Mouse (Mus musculus): ENCODE measurements around the gene Gsdma2.
"Not testable (repeated sequence)": the region's sequence is repeated elsewhere in the genome, so short reads cannot be mapped to it uniquely, and the experiment has no call there.

The Gsdma2 gene

GRCm38 (mm10) chr11:98671284-98671815 lies 24.8 kb downstream of the Gsdma2 start:
- DNase-seq: no peak

- DNase-seq: no peak
Measured at GRCm38 (mm10) chr11:98671857-98672256, 25.3 kb downstream of the Gsdma2 start.

- no peak for DNase-seq
Measured at GRCm38 (mm10) chr11:98672482-98672881, 25.9 kb downstream of the Gsdma2 start.

GRCm38 (mm10) chr11:98673136-98673535 lies 26.6 kb downstream of the Gsdma2 start:
- peak; percentile 50 for DNase-seq

GRCm38 (mm10) chr11:98675829-98676363 lies 29.3 kb downstream of the Gsdma2 start:
- no peak for DNase-seq

GRCm38 (mm10) chr11:98680023-98680422 lies 33.5 kb downstream of the Gsdma2 start:
- DNase-seq: no peak

GRCm38 (mm10) chr11:98680595-98680994 lies 34.0 kb downstream of the Gsdma2 start:
- DNase-seq: not testable (repeated sequence)

- DNase-seq: no peak
Measured at GRCm38 (mm10) chr11:98681186-98681585, 34.6 kb downstream of the Gsdma2 start.

GRCm38 (mm10) chr11:98681786-98682745 lies 35.5 kb downstream of the Gsdma2 start, which contains the start of gene Psmd3:
Gene Psmd3, plus strand, starts transcription at chr11:98682554.
- peak; percentile 99 for DNase-seq

- DNase-seq: no peak
Measured at GRCm38 (mm10) chr11:98682811-98683210, 36.3 kb downstream of the Gsdma2 start.

GRCm38 (mm10) chr11:98685642-98686041 lies 39.1 kb downstream of the Gsdma2 start:
- no peak for DNase-seq

- no peak for DNase-seq
Measured at GRCm38 (mm10) chr11:98686976-98687375, 40.4 kb downstream of the Gsdma2 start.

GRCm38 (mm10) chr11:98688009-98688408 lies 41.5 kb downstream of the Gsdma2 start:
- no peak for DNase-seq

GRCm38 (mm10) chr11:98693201-98693600 lies 46.6 kb downstream of the Gsdma2 start:
- DNase-seq: no peak

GRCm38 (mm10) chr11:98693746-98694145 lies 47.2 kb downstream of the Gsdma2 start:
- no peak for DNase-seq

GRCm38 (mm10) chr11:98694301-98694700 lies 47.7 kb downstream of the Gsdma2 start:
- no peak for DNase-seq

GRCm38 (mm10) chr11:98695408-98695807 lies 48.8 kb downstream of the Gsdma2 start:
- DNase-seq: no peak

GRCm38 (mm10) chr11:98696454-98697216 lies 50.1 kb downstream of the Gsdma2 start:
- no peak for DNase-seq

- DNase-seq: no peak
Measured at GRCm38 (mm10) chr11:98697225-98697624, 50.7 kb downstream of the Gsdma2 start.

- no peak for DNase-seq
Measured at GRCm38 (mm10) chr11:98698849-98699640, 52.5 kb downstream of the Gsdma2 start.

- DNase-seq: peak; percentile 80
Measured at GRCm38 (mm10) chr11:98699911-98700310, 53.4 kb downstream of the Gsdma2 start.

GRCm38 (mm10) chr11:98701213-98701670 lies 54.7 kb downstream of the Gsdma2 start, which contains the start of gene Csf3:
Gene Csf3, plus strand, starts transcription at chr11:98701263.
- no peak for DNase-seq

All from cerebellum, adult 8-10 months (tissue).